Mouse (Mus musculus): Measurements from ENCODE around the gene Gadl1. TPM values are rescaled to one million over a fixed set of nuclear protein-coding genes. Genes with fewer than 3 reads are reported as not detected.

Gene Gadl1
- under 1 TPM; 0.28 to 0.29 TPM for polyA plus RNA-seq (2017; shearing (Covaris generic))

DNA sequence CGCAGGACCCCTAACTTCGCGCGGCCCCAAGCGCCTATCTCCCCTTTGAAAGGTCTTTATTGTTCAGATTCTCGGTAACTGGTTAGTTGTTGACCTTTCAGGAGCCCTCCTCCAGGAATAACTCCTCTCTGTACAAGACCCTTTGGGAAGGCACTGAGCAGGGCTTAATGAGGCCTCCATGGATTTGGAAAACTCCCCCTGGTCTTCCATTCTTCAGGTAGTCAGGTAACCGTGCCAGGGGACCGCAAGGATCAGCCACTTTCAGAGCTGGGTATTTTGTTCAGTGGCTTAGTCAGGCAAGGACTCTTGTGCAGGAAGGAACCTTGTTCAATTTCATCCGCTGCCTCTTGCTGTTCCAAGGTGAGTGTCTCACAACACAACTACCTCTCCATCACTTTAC, at the start of gene Gadl1:
TSS of gene Gadl1 (plus strand) at position 301 of the 400 bp plus-strand sequence.
- no peak for ATAC-seq

DNA sequence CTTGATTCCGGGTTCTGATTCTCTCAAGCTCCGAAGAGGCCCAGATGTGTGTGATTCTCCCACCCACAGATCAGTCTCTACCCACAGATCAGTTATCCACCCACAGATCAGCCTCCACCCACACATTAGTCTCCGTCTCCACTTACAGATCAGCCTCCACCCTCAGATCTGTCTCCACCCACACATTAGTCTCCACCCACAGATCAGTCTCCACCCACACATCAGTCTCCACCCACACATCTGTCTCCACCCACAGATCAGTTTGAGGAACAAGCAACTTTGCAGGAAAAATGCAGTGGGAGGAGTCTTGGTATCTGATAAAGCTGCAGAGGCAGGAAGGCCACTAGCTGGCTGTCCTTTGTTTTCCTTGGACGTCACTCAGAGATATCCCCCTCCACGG, 46.5 kb upstream of the Gadl1 start:
- no peak for ATAC-seq

DNA sequence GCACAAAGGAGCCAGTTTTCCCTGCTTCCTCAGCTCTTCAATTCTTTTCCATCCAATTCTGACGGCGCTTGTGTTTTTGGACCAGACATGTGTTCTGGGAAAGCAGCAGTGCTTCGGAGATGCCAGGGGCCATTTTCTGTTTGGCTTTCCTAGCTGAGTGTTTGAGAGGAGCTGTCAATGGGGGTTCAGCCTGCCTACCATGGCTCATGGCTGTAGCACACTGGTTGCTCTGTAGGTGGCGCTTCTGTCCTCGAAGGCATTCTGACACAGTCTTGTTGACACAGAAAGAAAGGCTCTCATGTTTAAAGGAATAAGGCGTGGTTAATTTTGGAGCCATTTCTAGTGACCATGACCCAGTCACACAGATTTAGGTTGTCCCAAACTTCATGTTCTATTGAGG, 45.9 kb upstream of the Gadl1 start:
- no peak for ATAC-seq

DNA sequence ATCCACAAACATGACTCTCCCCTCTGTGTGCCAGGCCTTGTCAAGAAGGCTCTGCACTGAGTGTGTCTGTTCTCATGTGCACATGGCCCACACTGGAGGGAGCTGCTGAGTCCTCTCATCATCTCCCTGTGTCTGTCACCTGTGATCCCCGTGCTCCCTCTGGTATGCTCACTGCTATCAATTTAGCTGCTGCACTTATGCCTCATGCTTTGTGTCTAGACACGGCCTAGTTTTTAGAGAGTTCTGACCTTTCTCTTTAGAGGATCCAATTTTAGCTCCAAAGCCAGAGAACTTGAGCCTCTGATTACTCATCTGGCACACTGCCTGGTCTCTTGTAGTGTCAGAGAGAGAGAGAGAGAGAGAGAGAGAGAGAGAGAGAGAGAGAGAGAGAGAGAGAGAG, 42.0 kb upstream of the Gadl1 start:
- ATAC-seq, result no peak

DNA sequence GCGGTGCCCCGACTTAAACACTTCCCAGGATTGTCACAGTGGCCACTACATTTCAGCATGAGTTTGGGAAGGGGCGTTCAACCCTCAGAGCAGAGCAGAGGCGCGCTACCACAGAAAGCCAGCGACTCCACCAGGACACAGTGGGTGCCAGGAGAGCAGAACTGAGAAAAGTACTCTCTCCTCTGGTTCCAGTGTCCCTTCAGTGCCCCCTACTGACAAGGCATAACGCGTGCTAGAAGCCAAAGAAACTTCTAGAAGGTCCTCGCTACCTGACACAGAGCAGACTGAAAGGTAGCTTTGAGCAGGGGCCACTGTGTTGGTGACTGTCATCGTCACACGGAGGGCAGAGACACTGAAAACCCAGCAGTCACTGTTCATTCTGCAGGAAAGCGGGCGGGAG, 39.1 kb upstream of the Gadl1 start:
- ATAC-seq, result no peak

DNA sequence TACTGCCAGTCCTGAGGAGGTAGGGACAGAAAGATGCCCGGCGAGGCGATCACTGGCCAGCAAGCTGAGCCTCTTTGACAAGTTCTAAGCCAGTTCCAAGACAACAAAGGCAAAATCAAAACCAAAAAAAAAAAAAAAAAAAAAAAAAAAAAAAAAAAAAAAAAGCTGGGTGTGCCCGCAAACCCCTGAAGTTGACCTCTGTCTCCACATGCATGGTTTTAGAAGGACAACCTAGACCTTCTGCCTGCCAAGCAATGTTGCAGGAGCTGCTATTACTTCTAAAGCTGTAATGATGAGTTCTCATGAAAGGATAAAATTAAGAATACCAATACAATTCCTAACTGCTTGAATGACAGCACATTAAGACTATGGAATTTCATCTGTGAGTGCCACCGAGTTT, 38.6 kb upstream of the Gadl1 start:
- ATAC-seq, result no peak

DNA sequence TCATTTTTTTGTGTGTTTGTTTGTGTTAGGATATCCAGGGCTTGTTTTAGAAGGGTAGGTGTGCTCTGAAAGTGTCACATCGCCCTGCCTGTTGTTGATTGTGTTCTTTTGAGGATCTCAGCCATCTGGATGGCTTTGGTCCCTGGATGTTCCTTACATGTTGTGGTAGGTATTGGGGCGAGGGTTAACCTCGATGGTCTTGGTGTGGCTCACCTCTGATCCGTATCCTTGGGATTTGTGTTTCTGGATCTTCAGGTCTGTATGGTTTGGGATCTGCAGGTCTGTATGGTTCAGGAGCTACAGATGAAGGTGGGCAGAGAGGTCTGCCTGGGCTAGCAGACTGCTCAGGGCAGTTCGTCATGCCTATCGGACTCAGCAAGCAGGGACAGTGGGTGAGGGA, 28.8 kb upstream of the Gadl1 start:
- ATAC-seq, result no peak

DNA sequence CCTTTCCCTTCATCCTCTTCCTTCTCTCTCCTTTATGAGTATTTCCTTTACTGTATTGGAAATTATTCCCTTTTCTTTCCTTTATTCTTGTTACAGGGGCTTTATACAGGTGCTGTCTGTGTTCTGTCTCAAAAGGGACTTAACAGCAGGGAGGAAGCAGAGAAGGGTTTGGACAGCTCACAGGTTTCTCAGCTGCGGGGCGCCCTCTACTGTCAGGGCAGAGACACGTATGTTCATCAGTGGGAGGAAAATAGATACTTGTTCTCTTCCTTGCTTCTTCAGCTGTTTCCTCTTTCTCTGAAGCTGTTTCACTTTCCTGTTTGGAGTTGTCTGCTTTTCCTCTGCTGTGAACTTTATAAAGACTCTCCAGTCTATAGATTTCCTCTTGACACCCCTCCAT, 28.1 kb upstream of the Gadl1 start:
- no peak for ATAC-seq

DNA sequence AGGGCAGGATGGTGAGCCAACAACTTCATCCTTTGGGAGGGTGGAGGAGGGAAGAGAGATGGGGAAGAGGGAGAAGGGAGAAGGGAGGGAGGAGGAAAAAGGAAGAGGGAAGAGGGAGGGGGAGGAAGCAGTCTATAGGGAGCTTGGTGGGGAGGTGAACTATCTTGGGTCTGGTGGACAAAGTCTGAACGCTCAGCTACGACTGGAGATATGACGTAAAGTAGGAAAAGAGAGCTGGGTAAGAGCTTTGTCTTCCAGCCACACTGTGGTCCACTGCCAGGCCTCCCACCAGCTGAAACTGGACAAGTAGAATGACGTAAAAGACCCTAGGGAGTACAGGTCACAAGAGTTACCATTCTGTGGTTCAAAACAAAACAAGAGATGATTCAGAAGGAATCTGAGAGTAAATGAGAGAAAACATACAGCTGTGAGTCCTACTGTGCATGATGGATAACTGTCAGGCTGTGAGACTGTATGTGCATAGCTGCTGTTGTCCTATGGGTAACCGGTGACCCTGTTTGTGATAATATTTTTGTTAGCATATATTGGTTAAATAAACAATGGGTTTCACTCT, 26.5 kb upstream of the Gadl1 start:
- no peak for ATAC-seq

DNA sequence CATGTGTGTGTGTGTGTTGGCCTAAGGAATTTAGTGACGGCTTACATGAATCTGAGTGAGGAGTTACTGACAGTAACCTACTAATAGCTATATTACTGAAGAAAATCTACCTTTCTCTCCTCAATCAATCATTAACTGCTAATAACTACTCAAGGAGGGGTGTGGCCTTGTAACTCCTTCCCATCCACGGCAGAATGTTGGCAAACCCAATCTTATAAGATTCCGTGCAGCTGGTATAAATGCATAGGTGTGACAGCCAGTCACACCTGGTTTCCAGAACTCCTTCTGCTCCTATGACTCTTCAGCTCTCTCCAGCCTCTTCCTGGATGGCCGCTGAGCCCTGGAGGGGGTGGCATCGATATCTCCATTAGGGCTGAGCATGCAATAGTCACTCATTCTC, 25.8 kb upstream of the Gadl1 start:
- ATAC-seq, result no peak

DNA sequence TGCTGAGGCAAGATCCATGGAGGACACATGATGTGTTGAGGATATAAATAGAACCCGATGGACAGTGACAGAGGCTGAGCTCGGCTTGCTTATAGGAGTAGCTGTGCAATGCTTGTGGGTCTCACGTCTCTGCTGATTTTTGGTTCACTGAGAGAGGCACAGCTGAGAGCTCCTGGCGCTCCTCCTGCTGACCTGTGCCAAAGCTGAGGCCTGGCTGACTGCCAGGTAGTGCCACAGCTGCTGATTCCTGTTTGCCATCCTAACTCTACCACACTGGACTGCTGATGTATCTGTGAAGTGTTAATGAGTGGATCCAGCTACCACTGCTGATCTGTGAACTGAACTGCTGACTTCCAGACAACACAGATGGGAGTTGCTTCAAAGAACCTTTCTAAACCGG, 21.7 kb upstream of the Gadl1 start:
- ATAC-seq, result no peak

DNA sequence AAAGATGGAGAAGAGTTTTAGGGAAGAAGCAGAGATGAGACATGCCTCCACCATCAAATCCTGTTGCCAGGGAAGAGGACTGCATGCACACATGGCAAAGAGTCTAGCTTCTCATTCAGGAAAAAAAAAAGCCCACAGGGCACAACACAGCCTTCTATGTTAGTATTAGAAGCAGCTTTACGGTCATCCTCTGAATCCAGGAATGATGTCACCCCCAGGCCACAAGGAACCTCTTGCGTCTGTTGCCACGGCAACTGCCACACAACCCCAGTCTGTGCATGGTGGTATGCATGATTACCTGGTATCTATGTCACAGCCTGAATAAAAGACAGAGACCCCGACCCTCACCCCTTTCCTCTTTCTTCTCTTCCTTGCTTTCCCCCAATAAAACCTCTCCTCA, 16.1 kb upstream of the Gadl1 start:
- no peak for ATAC-seq

DNA sequence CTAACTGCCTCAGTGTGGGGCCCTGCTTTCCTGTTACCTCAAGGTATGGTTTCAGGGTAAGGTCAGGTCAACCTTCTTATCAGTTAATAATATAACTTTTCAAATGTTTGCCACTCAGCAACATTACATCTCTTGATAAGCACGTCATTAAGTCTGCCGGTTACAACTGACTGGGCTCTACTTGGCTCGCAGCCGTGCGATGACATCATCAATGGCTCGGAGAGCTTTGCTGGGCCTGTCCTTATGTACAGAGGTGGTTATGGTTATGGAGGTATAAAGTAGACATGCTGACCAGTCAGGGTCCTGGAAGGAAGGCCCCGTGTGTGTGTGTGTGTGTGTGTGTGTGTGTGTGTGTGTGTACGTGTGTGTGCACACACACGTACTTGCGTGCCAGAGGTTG, 15.3 kb upstream of the Gadl1 start:
- ATAC-seq, result no peak

DNA sequence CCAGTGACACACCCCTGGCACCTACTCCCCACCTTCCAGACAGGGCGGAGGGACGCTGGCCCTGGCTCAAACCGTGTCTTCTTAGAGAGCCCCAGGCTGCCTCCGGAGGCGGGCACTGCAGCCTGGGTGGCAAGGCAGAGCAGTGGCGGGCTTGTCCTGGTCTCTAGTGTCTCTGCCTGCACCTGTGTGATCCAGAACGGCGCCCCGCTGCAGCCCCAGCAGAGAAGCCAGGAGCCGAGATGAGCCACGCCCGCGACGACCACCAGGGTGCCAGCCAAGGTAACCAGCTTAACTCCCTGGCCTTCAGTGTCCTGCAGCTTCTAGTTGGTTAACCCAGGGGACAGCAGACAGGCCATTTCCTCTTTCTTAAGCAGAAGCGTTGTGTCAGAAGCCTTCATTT, 930 bp upstream of the Gadl1 start:
- ATAC-seq, result no peak

DNA sequence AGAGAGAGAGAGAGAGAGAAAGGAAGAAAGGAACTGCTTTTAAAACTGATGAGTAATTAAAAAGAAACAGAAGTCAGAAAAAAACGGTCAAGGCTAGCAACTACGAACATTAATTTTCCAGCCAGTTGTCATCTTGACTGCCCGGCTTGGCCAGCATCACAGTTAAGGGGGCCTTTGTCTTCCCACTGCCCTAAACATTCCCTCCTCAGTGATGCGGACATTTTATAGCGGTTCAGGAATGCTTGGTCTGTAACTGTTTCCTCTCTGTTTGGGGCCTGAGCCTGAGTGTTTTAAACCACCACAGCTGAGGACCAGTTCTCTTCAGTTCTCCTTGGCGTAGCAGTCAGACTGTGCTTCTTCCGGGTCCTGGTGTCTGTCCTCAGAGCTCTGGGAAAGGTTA, 4.8 kb downstream of the Gadl1 start:
- no peak for ATAC-seq

DNA sequence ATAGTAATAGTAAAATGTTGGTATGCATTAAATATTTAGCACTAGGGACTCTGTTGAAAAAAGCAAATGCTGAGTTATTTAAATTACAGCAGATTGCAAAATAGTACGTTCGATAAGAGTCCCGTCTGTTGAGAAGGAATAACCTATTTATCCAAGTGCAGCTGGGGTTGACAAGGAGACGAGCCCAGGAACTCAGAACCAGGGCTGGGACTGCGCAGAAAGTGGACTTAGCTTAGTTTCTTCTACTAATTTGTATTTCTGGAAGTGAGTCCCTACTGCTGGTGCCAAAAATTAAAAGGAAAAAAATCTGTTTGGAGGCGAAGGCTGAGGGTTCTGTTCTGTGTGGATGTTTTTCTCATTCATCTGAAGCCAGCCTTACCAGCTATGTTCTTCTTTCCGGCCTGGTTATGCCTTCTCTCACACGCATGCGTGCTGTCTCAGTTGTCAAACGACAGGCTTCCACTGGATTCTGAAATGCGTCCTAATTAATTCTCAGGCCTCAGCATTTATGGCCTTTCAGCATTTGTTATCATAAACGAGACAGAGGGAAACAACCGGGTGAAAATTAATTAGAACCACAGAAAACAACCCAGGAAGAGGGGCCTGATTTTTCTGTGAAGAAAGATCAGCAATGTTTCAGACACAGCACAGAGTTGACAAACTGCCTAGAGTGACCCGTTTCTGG, 6.5 kb downstream of the Gadl1 start:
- ATAC-seq, result no peak

DNA sequence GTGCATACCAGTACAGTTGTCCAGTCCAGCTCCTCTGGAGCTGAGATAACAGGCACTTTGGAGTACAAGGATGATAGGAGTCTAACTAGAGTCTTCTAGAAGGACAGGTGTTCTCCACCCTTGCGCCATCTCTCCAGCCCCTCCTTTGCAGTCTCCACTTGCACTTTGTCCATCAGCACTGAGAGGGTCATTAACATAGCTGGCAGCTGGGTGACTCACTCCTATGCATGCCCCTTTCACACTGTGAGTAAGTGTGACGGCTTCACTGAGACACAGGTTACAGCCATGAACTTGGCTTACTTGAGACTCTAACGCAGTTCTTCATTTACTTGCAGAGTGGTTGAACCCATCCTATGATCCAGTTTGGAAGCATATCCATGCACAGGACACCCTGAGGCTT, 10.5 kb downstream of the Gadl1 start:
- no peak for ATAC-seq

DNA sequence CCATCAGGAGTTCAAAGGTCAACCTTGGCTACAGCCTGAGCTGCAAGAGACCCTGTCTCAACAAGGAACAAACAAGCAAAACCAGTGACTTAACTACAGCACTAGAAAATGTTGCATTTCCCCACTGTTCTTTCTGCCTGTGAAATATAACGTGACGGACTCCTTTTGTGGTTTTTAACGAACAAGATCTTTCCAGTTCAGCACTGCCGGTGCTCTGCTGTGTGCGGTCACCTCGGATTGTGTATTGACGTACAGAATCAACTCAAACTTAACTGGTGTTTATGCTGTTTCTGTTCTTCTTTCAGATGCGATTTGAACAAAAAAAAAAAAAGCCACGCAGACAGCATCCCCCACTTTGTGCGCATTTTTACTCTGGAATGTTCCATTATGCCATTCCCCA, 13.4 kb downstream of the Gadl1 start:
- no peak for ATAC-seq

DNA sequence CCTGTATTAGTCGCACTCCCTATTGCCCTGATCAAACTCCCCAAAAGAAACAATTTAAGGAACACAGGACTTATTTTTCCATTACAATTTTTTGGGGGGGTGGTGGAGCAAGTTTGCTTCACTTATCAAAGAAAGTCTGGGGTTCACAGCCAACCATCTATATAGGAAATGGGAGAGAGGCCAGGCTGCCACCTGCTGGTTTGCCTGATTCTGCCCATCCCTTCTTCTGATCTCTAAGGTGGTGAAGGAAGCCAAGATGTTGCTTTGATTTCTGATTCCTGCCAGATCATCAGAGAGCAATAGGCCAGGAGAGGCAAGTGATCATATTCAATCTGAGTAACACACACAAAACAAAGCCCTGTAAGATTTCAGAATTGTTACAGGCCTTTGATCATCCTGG, 14.8 kb downstream of the Gadl1 start:
- ATAC-seq, result no peak

DNA sequence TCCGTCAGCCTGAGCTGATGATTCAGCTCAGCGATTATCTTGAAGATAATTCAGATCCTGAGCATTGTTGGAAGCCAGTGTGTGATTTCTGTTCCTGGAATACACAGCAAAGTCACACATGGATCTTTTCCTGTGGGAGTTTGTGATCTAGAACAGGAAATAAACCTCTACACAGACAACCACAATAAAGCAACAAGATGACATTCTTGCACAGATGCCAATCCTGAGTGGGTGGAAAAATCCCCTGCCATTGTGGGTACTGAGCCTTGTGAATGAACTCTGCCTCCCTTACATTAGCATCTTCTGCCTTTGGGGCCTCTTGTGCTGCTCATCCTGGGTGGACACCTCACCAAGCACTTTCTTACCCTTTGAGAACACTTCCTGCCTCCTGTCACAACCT, 22.5 kb downstream of the Gadl1 start:
- no peak for ATAC-seq

DNA sequence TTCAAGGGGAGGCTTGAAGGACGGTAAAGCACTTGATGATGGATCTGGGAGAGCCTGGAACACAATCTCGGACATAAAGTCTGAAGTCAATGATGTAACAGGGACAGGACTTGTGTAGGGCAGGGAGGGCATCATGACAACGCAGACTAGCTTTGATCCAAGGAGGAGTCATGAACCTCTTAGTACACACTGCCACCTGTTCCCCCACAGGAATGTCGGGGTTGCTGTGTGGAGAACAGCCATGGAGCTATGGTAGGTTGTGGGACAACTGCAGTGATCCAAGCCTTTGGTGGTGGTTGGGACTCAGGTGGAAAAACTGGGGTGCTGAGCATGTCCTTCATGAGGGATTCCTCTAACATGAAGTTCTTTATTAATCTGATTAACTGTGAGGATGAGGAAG, 23.5 kb downstream of the Gadl1 start:
- ATAC-seq, result no peak

DNA sequence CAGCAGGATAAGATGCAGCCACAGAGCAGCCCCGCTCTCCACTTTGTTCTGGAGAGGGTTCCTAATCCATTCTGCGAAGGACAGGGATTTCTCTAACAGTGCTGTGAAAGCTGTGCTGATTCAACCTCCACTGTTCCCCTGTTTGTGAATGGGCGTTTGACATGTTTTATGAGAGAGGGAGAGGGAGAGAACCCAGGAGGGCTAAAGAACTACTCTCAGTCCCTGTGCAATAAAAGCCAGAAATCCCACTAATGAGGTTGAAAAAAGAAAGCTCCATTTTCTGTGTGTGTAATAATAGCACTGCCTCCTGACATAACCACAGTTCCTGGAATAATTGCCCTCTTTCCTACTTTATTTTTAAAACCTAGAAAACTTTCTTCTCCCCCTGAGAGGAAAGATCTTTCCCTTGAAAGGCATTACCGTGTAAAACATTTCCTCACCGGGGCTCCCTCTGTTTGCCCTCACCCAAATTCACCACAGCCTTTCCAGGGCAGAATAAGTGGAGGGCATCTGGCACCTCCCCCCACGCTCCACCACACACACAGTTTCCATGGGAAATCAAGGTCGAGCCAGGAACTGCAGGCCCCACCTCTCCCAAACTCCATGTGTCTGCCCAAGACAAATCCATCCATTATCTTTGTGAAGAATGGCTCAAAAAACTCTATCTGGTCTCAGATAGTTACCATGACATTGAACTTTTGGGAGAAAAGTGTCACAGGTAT, 24.1 kb downstream of the Gadl1 start:
- no peak for ATAC-seq

DNA sequence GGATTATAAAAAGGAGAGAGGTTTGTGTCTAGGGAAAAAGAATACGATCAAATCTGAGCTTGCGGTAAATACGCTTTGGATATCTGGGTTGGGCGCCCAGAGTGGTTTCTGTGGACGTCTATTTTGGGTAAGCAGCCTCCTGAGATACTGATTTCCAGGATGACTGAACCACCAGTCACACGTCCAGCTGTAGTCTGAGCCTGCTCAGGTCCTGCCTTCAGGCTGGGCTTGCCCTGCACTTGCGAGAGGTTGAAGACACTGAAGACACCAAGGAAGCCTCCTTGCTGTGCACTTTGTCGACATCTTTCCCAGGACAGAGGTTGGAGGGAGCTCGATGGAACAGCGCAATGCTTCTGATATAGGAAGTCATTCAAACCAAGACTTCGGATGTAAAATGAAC, 25.0 kb downstream of the Gadl1 start:
- no peak for ATAC-seq

DNA sequence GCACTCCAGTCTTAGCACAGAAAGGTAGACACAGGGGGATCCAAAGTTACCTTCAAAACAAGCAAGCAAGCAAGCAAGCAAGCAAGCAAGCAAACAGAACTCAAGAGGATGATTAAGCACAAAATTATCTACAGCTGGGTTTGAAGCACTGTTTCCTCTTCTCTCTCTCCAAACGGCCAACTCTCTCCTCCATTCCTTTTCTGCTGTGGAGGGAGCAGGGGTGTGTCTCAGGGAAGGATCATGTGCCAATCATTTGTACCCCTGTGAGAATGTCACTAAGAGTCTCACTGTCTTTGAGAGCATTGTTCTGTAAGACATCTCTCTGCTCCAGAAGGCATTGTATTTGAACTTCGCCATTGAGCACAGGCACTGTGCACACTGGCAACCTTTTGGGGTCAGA, 27.1 kb downstream of the Gadl1 start:
- ATAC-seq, result no peak
